Mouse (Mus musculus) limb, embryonic 15.5 days (tissue): ENCODE data around the gene 1110051M20Rik. TPM values are rescaled to one million over a fixed set of nuclear protein-coding genes. Genes with fewer than 3 reads are reported as not detected.

Source experiments
- ATAC-seq: fragments of 200-750 bp; cut with Nextera tagmentation; 2 replicates; pipeline ENCODE4 v1.8.0; 2017; ENCODE audit warnings: low read depth, moderate TSS enrichment; ENCODE audit not compliant: insufficient number of reproducible peaks, low FRiP score, low TSS enrichment
- H3K27ac ChIP-seq: fragments of 300-500 bp; sonication (generic); 2 replicates; pipeline ENCODE4 v1.5.1; 2015; ENCODE audit warnings: moderate library complexity, mild to moderate bottlenecking, inconsistent platforms
- H3K27me3 ChIP-seq: fragments of 300-500 bp; sonication (generic); 2 replicates; pipeline ENCODE4 v1.6.1; 2015; ENCODE audit warnings: inconsistent platforms
- H3K36me3 ChIP-seq: fragments of 300-500 bp; sonication (generic); 2 replicates; pipeline ENCODE4 v1.6.1; 2015; ENCODE audit warnings: inconsistent platforms
- H3K4me1 ChIP-seq: fragments of 300-500 bp; sonication (generic); 2 replicates; pipeline ENCODE4 v1.6.1; 2015; ENCODE audit warnings: inconsistent platforms
- H3K4me2 ChIP-seq: fragments of 300-500 bp; sonication (generic); 2 replicates; pipeline ENCODE4 v1.6.1; 2015; ENCODE audit warnings: mild to moderate bottlenecking, inconsistent platforms
- H3K4me3 ChIP-seq: fragments of 300-500 bp; sonication (generic); 2 replicates; pipeline ENCODE4 v1.5.1; 2015; ENCODE audit warnings: mild to moderate bottlenecking, inconsistent platforms
- H3K9ac ChIP-seq: fragments of 300-500 bp; sonication (generic); 2 replicates; pipeline ENCODE4 v1.6.1; 2015; ENCODE audit warnings: inconsistent platforms
- H3K9me3 ChIP-seq: fragments of 300-500 bp; sonication (generic); 2 replicates; pipeline ENCODE4 v1.6.1; 2016; ENCODE audit warnings: inconsistent platforms
- WGBS: fragments of 180-500 bp; shearing (Covaris S2); methylation state at CpG from one replicate; pipeline ENCODE4 v1.1.7; 2015; 5-methylcytosine and 5-hydroxymethylcytosine counted together
- polyA plus RNA-seq: library from polyadenylated mRNA; unstranded; fragments of >200 nt; fragmentation: Nextera tagmentation; extraction: Ambion mirVana; gene quantifications from 2 replicates; pipeline ENCODE4 v1.2.1, GENCODE M21; 2015

Gene 1110051M20Rik
- polyA plus RNA-seq, 1 experiment from 2014 or later = 54.1 TPM

DNA sequence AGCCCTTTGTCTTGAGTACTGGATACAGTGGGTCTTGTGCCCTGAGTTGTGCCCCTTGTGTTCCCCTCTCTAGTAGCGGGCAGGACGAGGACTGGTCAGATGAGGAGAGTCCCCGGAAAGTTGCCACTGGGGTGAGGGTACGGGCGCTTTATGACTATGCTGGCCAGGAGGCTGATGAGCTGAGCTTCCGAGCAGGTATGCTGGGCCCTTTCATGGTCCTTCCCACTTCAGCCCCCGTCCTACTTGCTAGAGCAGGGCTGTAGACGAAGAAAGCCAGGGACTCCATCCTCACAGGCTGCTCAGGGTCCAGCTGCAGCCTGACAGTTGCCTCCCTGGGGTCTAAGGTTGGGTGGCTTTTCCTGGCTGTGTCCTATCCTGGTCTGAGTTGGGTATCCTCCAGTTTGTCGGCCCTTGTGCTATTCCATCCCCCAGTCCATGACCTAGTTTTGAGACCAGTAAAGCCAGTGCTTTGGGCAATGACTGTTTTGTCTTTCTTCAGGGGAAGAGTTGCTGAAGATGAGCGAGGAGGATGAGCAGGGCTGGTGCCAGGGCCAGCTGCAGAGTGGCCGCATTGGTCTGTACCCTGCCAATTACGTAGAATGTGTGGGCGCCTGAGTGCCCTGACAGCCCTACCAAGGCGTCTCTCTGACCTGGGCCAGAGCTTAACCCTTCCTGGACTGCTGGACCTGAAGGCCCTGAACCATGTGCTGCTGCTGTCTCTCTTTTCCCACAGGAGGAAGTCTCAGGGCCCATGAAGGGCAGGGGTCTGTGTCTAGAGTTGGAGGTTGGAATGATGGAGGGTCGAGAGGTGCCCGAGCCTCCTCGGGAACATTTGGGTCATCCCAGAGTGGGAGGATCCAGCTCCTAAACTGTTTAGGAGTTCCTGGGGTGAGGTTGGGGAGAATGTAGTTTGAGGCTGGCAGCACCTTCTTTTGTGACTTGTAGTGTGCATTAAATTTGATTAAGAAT lies 180.5 kb downstream of the 1110051M20Rik start:
- ATAC-seq = no peak
- Histone ChIP-seq H3K27ac (peak overlapping the region; percentile 94), H3K9me3 (no peaks in the 10 kb centered on the region), H3K4me3 (peak overlapping the region; percentile 79), H3K27me3 (no peaks in the 10 kb centered on the region), H3K4me1 (peaks cover 23% of the 10 kb centered on the region), H3K9ac (peak overlapping the region; percentile 41; the same call in 1 of the 2 replicates), H3K36me3 (peaks cover 62% of the 10 kb centered on the region), H3K4me2 (peak overlapping the region; percentile 73)
- WGBS = 86% methylated on average over 17 of the region's 17 CpGs

DNA sequence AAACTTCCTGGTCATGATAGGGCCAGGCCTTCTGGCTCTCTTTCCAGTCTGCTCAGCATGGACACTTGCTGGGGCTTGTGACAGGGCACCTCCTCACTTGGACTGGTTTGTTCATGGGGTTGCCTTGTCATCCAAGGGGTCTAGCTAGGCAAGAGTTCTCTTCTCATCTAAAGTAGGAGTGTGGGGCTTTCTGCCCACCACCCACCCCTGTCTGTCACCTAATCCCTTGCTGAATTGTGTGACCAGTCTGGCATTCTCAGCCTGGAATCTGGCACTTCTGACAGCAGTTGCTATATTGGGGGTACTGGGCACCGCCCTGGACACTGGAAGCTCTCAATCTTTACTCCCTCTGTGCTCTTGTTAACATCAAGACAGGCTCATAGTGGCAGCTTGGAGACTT lies 185.0 kb downstream of the 1110051M20Rik start:
- 94% methylated on average over 1 of the region's 1 CpGs for WGBS
- H3K4me3 ChIP-seq = no peak overlapping the region
- H3K9me3 ChIP-seq = no peaks in the 10 kb centered on the region
- peaks cover 38% of the 10 kb centered on the region for H3K36me3 ChIP-seq
- H3K27me3 ChIP-seq = peaks cover 12% of the 10 kb centered on the region
- no peak overlapping the region for H3K4me2 ChIP-seq
- no peak overlapping the region for H3K27ac ChIP-seq
- no peak for ATAC-seq
- H3K9ac ChIP-seq = no peak overlapping the region
- H3K4me1 ChIP-seq = peaks cover 48% of the 10 kb centered on the region

DNA sequence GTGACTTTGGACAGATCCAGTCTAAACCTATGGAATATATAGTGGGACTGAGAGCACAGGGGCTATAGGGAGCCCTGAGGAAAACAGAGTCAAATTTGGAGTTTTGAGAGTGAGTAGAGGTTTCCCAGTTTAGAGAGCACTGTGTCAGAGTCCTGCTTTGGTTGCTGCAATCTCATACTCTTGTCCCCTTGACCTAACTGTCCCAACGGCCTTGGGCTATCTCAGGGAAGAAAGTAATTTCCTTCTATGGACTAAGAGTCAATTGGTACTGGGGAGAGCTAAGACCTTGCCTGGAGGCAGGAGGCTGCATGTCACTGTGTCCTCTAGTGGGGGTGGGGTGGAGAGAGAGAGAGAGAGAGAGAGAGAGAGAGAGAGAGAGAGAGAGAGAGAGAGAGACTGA lies 185.7 kb downstream of the 1110051M20Rik start:
- Histone ChIP-seq H3K27ac (peak overlapping the region; percentile 90), H3K4me3 (peak overlapping the region; percentile 78; the same call in 1 of the 2 replicates), H3K4me2 (peak overlapping the region; percentile 87; the same call in 1 of the 2 replicates), H3K4me1 (peaks cover 41% of the 10 kb centered on the region), H3K9ac (no peak overlapping the region), H3K27me3 (peaks cover 19% of the 10 kb centered on the region), H3K36me3 (peaks cover 34% of the 10 kb centered on the region), H3K9me3 (no peaks in the 10 kb centered on the region)
- ATAC-seq = no peak
- 39% methylated on average over 1 of the region's 1 CpGs for WGBS

DNA sequence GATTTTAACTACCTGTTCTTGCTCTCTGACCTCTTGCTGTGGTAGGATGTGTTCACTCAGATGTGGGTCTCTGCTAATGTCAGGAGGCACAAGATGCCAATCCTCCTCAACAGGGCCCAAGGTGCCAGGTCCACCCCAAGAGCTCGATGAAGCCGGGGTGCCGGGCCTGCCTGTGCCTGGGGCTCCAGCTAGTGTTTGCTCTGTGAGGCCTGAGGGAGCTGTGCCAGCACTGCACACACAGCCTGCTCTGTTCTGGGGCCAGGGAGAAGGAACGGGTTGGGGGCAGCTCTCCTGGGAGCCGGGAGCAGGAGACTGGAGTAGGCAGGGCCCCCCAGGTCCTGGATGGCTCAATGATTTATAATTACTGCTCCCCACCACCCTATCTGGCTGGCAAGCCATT lies 186.4 kb downstream of the 1110051M20Rik start:
- H3K4me2 ChIP-seq = peak overlapping the region; percentile 87
- H3K9ac ChIP-seq = peak overlapping the region; percentile 61
- H3K4me1 ChIP-seq = peaks cover 40% of the 10 kb centered on the region
- H3K36me3 ChIP-seq = peaks cover 26% of the 10 kb centered on the region
- H3K27me3 ChIP-seq = peaks cover 23% of the 10 kb centered on the region
- peak overlapping the region; percentile 78 for H3K4me3 ChIP-seq
- H3K27ac ChIP-seq = peak overlapping the region; percentile 90
- H3K9me3 ChIP-seq = no peaks in the 10 kb centered on the region
- WGBS = 40% methylated on average over 5 of the region's 5 CpGs
- no peak for ATAC-seq

DNA sequence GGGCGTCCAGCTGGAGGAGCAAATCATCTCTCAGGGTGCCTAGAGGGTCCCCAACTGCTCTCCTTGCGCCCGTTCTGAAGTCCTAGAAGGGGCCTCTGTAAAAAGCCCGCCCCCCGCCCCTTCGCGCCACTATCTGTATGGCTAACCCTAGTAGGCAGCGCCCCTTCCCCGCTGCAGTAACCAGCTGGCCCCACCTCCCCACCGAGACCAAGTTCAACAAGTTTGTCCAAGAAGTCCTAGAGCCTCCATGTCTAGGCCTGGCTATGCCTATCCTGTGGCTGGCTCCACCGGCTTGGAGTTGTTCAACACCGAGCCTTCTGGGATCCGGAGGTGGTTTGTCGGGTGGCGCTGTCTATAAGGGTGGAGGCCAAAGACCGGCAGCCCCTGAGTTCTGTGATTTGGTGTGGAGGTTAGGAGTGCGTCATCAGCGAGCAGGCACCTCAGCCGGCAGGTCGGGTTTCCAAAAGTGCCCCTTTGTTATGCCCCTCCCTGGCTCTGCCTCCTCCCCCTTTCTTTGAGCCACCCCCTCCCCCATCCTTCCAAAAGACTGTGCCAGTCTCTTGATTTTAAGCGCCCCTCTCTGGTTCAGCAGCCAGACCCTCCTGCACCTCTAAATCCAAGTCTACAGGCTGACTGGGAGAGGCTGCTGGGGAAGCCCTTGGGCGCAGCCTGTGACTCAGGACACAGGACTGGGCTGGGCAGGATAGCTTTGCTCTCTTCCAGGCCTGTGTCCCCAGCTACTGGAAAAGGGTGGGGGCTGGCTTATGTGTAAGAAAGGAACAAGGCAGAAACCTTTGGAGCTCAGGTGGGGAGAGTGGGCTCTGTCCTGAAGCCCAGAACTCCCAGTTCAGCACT lies 187.2 kb downstream of the 1110051M20Rik start:
- H3K4me3 ChIP-seq = peak overlapping the region; percentile 78
- H3K27ac ChIP-seq = peak overlapping the region; percentile 90
- H3K4me1 ChIP-seq = peaks cover 40% of the 10 kb centered on the region
- H3K27me3 ChIP-seq = peaks cover 23% of the 10 kb centered on the region
- peak; percentile 73 for ATAC-seq
- 2% methylated on average over 22 of the region's 22 CpGs for WGBS
- H3K9ac ChIP-seq = peak overlapping the region; percentile 61
- no peaks in the 10 kb centered on the region for H3K9me3 ChIP-seq
- peaks cover 19% of the 10 kb centered on the region for H3K36me3 ChIP-seq
- H3K4me2 ChIP-seq = peak overlapping the region; percentile 87

DNA sequence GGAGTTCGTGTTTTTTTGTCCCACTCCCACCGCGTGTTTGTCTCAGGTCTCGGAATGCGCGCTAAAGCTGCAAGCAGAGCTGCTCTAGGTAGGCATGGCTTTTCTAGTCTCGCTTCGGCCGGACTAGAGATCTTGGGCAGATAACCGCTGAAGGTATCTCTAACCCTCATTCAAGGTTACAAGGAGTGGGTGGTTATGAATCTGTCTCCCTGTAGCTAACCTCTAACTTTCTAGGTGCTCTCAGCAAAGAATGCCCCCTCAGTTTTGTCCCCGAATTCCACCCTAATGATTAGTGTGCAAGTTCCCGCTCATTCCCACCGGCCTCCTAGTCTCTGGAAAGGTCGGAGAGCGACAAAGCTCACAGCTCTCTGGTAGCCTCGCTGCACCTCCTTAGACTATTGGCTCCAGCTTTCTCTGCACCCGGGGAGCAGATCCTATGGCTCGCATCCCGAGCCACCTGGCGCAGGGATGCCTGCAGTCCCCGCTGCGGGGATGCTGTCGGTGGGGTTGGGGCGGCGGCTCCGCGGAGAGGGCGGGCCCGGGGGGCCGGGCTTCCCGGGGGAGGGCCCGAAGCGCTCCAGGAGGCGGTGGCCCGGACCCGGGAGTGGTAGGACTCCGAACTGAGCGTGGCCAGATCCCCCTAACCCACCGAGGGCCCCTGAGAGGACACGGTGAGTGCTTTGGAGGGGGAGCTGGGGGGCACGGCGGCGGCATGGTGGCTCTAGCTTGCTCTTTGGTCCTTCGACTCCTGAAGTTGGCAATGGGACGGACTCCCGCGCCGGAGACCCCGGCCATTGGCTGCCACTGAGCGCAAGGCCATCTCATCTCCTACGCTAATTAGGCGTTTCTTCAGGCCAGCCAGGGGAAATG lies 188.0 kb downstream of the 1110051M20Rik start:
- H3K27ac ChIP-seq = peak overlapping the region; percentile 90
- peaks cover 14% of the 10 kb centered on the region for H3K36me3 ChIP-seq
- H3K4me3 ChIP-seq = peak overlapping the region; percentile 78
- peak; percentile 42; the same call in 1 of the 2 replicates for ATAC-seq
- H3K4me1 ChIP-seq = peaks cover 40% of the 10 kb centered on the region
- WGBS = under 1% methylated on average over 52 of the region's 52 CpGs
- peak overlapping the region; percentile 87 for H3K4me2 ChIP-seq
- H3K27me3 ChIP-seq = peaks cover 23% of the 10 kb centered on the region
- no peaks in the 10 kb centered on the region for H3K9me3 ChIP-seq
- H3K9ac ChIP-seq = peak overlapping the region; percentile 61

DNA sequence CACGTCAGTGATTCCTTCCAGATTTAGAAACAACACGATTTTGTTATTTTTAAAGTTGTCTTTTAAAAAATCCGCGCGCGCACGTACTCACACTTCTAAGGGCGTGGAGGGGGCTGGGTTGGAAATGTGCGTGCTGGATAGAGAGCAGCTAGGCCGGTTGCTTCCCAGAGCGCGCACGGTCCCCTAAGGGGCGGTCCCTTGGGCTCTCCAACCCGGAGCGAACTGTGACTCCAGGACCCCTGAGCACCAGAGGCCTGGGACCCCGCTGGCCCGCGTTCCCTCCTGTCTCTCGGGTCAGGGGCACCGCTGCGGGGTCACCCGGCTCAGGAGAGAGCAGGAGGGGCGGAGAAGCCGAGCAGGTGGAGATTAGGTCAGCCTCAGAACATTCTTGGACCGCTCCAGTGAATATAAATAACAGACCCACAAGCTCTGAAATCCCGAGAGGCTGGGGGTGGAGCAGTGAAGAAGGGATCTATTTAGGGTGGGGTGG lies 188.8 kb downstream of the 1110051M20Rik start, which contains the start of gene Pacsin3:
TSS of gene Pacsin3 (plus strand) at position 294 of the 490 bp plus-strand sequence.
- H3K9me3 ChIP-seq = no peaks in the 10 kb centered on the region
- H3K27me3 ChIP-seq = peaks cover 23% of the 10 kb centered on the region
- peaks cover 6% of the 10 kb centered on the region; the same call in 1 of the 2 replicates for H3K36me3 ChIP-seq
- peak within 1 kb of the TSS; percentile 61 for H3K9ac ChIP-seq
- WGBS = 2% methylated on average over 27 of the region's 27 CpGs
- peaks cover 40% of the 10 kb centered on the region for H3K4me1 ChIP-seq
- H3K4me3 ChIP-seq = peak within 1 kb of the TSS; percentile 78
- H3K4me2 ChIP-seq = peak within 1 kb of the TSS; percentile 87
- no peak for ATAC-seq
- H3K27ac ChIP-seq = peak within 1 kb of the TSS; percentile 90

DNA sequence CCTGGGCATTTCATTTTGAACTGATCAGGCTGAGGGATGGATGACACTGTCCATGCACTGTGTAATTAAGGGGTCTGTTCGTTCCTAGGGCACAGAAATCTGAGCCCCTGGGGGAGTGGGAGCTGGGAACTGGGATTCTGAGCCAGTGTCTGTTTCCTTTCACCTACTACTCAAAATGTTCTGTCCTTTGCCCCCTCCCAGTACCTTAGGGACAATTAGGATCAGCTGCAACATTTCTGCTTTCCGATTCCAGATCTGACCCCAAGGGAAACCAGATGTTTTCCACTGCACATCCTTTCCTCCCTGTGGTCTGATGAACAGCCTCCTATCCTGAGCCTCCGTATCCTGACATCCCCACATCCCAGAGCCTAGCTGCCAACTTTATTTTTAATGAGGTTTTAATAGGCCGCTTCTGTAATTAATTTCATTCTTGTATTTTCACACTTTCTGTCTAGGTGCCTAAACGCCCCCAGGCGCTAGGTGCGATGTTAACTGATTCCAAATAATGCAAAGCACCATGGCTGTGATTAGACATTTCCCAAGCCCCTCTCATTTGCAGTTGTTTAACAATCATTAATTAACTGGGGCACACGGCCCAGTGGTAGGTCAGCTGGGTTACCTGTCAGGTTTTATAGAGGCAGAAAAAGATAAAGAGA lies 189.7 kb downstream of the 1110051M20Rik start:
- H3K9me3 ChIP-seq = no peaks in the 10 kb centered on the region
- H3K27ac ChIP-seq = no peak overlapping the region
- H3K4me1 ChIP-seq = peaks cover 40% of the 10 kb centered on the region
- 19% methylated on average over 8 of the region's 8 CpGs for WGBS
- H3K4me2 ChIP-seq = peak overlapping the region; percentile 87; the same call in 1 of the 2 replicates
- no peak for ATAC-seq
- no peak overlapping the region for H3K9ac ChIP-seq
- H3K36me3 ChIP-seq = no peaks in the 10 kb centered on the region
- H3K4me3 ChIP-seq = no peak overlapping the region
- peaks cover 23% of the 10 kb centered on the region for H3K27me3 ChIP-seq

DNA sequence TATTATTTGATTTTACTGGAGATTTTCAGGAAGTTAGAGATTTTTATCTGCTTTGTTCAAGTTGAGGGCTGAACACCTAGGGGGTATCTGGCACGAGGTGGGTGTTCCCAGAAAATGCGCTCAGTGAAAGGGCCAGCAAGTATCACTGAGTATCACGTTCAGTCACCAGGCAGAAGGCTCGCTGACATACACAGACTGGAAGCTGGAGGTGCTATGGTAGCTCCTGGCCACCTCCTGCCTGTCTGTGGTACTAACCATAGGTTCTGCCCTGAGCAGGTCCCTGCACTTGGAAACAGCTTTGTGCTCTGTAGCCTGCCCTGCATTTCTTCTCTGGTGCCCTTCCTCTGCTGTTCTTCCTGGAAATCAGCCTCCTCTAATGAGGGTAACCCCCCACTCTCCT lies 192.0 kb downstream of the 1110051M20Rik start:
- Histone ChIP-seq H3K27me3 (peaks cover 23% of the 10 kb centered on the region), H3K4me2 (no peak overlapping the region), H3K9ac (no peak overlapping the region), H3K4me3 (no peak overlapping the region), H3K36me3 (no peaks in the 10 kb centered on the region), H3K9me3 (no peaks in the 10 kb centered on the region), H3K4me1 (peaks cover 22% of the 10 kb centered on the region), H3K27ac (no peak overlapping the region)
- no peak for ATAC-seq
- 44% methylated on average over 4 of the region's 4 CpGs for WGBS

DNA sequence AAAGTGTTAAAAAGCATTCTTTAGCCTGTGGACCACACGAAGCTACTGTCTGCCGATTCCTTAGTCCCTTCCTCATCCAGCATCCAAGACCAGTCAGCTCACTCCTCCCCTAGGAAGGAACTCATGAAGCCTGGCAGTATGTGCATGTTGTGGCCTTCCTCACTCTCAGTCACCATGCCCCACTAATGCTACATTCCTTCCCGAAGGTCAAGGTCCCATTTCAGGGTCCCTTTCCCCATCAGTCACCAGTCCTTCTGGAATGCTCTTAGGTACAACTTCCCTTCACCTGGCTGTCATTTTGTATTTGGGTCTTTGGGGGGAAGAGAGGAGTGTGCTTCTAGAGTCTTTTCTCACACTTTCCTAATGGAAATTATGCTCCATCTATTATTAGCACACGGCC lies 192.5 kb downstream of the 1110051M20Rik start:
- H3K27me3 ChIP-seq = peaks cover 23% of the 10 kb centered on the region
- H3K4me3 ChIP-seq = no peak overlapping the region
- no peak overlapping the region for H3K9ac ChIP-seq
- H3K4me1 ChIP-seq = peaks cover 19% of the 10 kb centered on the region
- WGBS = 67% methylated on average over 4 of the region's 4 CpGs
- H3K9me3 ChIP-seq = no peaks in the 10 kb centered on the region
- no peak overlapping the region for H3K4me2 ChIP-seq
- no peaks in the 10 kb centered on the region for H3K36me3 ChIP-seq
- H3K27ac ChIP-seq = no peak overlapping the region
- no peak for ATAC-seq
